13 mouse cellular contexts compared by ENCODE assay signal in the genomic region with DNA sequence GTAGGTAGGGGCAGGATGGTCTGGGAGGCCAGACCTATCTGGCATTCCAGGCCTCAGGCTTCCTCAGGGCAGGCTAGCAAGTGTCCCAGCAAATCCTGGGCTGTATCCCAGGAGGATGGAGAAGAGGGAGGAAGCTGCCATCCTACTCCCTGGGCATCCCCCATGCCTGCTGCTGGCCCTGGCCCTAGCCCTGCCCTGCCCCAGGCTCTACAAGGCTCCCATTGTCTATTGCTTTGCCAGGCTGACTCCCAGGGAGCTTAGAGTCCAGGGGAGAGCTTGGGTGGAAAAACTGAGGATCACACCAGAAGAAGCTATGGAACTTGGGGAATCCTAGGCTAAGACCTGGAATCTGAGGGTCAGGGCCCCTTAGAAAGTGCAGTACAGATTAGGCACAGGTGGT. TPM values are rescaled to one million over a fixed set of nuclear protein-coding genes. Genes with fewer than 3 reads are reported as not detected.
DNase-seq lines count a peak whose midpoint lies in the region; ATAC-seq and TF ChIP-seq lines count a peak whose summit lies in the region.
"Had no signal": no experiment of that assay in that cellular context is flagged by ENCODE, and none has a peak within 500 bp of the region (broad histone marks: within the 10 kb centered on the region; RNA-seq: fewer than 3 reads in every experiment).

No protein-coding gene starts in this region.

- no peak overlapping the region for H3K4me2 ChIP-seq in heart, embryonic 13.5 days
- no peak overlapping the region for H3K4me2 ChIP-seq in embryonic facial prominence, embryonic 13.5 days
- H3K4me2 ChIP-seq in stomach, embryonic 16.5 days (ENCODE audit: low read depth, low read length): no peak overlapping the region
- H3K4me2 ChIP-seq: intestine, embryonic 15.5 days; liver, embryonic 15.5 days; midbrain, embryonic 12.5 days had no signal

- no peak for ATAC-seq in heart, embryonic 13.5 days (ENCODE audit: extremely low read depth, insufficient number of reproducible peaks, low FRiP score, low TSS enrichment)
- ATAC-seq in embryonic facial prominence, embryonic 13.5 days (ENCODE audit: insufficient number of reproducible peaks, insufficient read depth, low FRiP score, low TSS enrichment, low read depth): no peak
- no peak for ATAC-seq in stomach, embryonic 16.5 days (ENCODE audit: insufficient read depth, low FRiP score)
- no peak for ATAC-seq in activated CD4-positive, CD25-positive, alpha-beta regulatory T cell, adult 4 months
- ATAC-seq: intestine, embryonic 15.5 days had no signal

- DNase-seq in heart, adult 18-20 months: no peak
- DNase-seq in left cerebral cortex, adult 2 months (ENCODE audit: extremely low spot score in 1 of 2, low spot score in 2 of 2): no peak
- DNase-seq in left cerebral cortex, adult 11 months (ENCODE audit: low spot score): no peak
- DNase-seq: cerebellum, adult 11-12 months; heart, postnatal 4 days; kidney, postnatal 14 days had no signal

- H3K36me3 ChIP-seq in heart, embryonic 13.5 days: no peaks in the 10 kb centered on the region
- peaks cover 1% of the 10 kb centered on the region; the same call in 1 of the 2 replicates for H3K36me3 ChIP-seq in embryonic facial prominence, embryonic 13.5 days
- H3K36me3 ChIP-seq in stomach, embryonic 16.5 days (ENCODE audit: control insufficient read depth, insufficient read depth, low read length): no peaks in the 10 kb centered on the region
- H3K36me3 ChIP-seq: intestine, embryonic 15.5 days; liver, embryonic 15.5 days; midbrain, embryonic 12.5 days had no signal

- intact Hi-C loops in left cerebral cortex, adult 2 months (cut with DNase I): no loop called here

- no peak overlapping the region for H3K4me3 ChIP-seq in heart, embryonic 13.5 days
- no peak overlapping the region for H3K4me3 ChIP-seq in left cerebral cortex, adult 2 months
- no peak overlapping the region for H3K4me3 ChIP-seq in embryonic facial prominence, embryonic 13.5 days
- no peak overlapping the region for H3K4me3 ChIP-seq in stomach, embryonic 16.5 days (replicated peaks; ENCODE audit: low read length)
- H3K4me3 ChIP-seq: intestine, embryonic 15.5 days; liver, embryonic 15.5 days; midbrain, embryonic 12.5 days had no signal

- peak overlapping the region; percentile 68 for H3K27ac ChIP-seq in heart, embryonic 13.5 days (replicated peaks)
- H3K27ac ChIP-seq in left cerebral cortex, adult 2 months: peak overlapping the region; percentile 44; the same call in 1 of the 2 replicates
- peak overlapping the region; percentile 52 for H3K27ac ChIP-seq in embryonic facial prominence, embryonic 13.5 days
- peak overlapping the region; percentile 30; the same call in 1 of the 2 replicates for H3K27ac ChIP-seq in stomach, embryonic 16.5 days (ENCODE audit: low read length)
- H3K27ac ChIP-seq: intestine, embryonic 15.5 days; liver, embryonic 15.5 days; midbrain, embryonic 12.5 days had no signal

- no peaks in the 10 kb centered on the region for H3K27me3 ChIP-seq in heart, embryonic 13.5 days (replicated peaks)
- no peaks in the 10 kb centered on the region for H3K27me3 ChIP-seq in embryonic facial prominence, embryonic 13.5 days
- no peaks in the 10 kb centered on the region for H3K27me3 ChIP-seq in stomach, embryonic 16.5 days (ENCODE audit: control insufficient read depth, insufficient read depth, low read length)
- H3K27me3 ChIP-seq: intestine, embryonic 15.5 days had no signal

- H3K4me1 ChIP-seq in heart, embryonic 13.5 days: peaks cover 61% of the 10 kb centered on the region
- H3K4me1 ChIP-seq in embryonic facial prominence, embryonic 13.5 days: peaks cover 37% of the 10 kb centered on the region
- H3K4me1 ChIP-seq in stomach, embryonic 16.5 days (ENCODE audit: control insufficient read depth, insufficient read depth, low read length): peaks cover 34% of the 10 kb centered on the region
- H3K4me1 ChIP-seq: midbrain, embryonic 12.5 days had no signal

- no peak for TF ChIP-seq CTCF in left cerebral cortex, adult 2 months (IDR thresholded peaks at IDR 0.05)

- no peaks in the 10 kb centered on the region for H3K9me3 ChIP-seq in heart, embryonic 13.5 days
- H3K9me3 ChIP-seq in embryonic facial prominence, embryonic 13.5 days: no peaks in the 10 kb centered on the region
- no peaks in the 10 kb centered on the region for H3K9me3 ChIP-seq in stomach, embryonic 16.5 days (replicated peaks; ENCODE audit: control insufficient read depth, low read length)
- H3K9me3 ChIP-seq: intestine, embryonic 15.5 days; liver, embryonic 15.5 days; midbrain, embryonic 12.5 days had no signal

- H3K9ac ChIP-seq in heart, embryonic 13.5 days: peak overlapping the region; percentile 60; the same call in 1 of the 2 replicates
- H3K9ac ChIP-seq in embryonic facial prominence, embryonic 13.5 days: 0 out of 2 replicates have a peak overlapping the region, but pooled peaks have one; percentile 16
- peak overlapping the region; percentile 23; the same call in 1 of the 2 replicates for H3K9ac ChIP-seq in stomach, embryonic 16.5 days (ENCODE audit: low read length)
- H3K9ac ChIP-seq: intestine, embryonic 15.5 days; liver, embryonic 15.5 days; midbrain, embryonic 12.5 days had no signal

RNA-seq across cellular contexts. Expression of a gene that starts 7.2 kb away (rescaled TPM):
- polyA plus RNA-seq in heart, embryonic 13.5 days (2015; fragmentation: Nextera tagmentation; extraction: Ambion mirVana): 15.4 and 15.6 TPM in 2 replicates
- total RNA-seq in heart, adult 18-20 months (2021): 10 to 100 TPM; 38.5 to 44.1 TPM
- 10 to 100 TPM; 22.8 to 23.2 TPM for total RNA-seq in left cerebral cortex, adult 2 months (2021)
- 12.8 and 13.8 TPM in 2 replicates for polyA plus RNA-seq in embryonic facial prominence, embryonic 13.5 days (2015; fragmentation: Nextera tagmentation; extraction: Ambion mirVana)
- polyA plus RNA-seq in stomach, embryonic 16.5 days (2015; fragmentation: Nextera tagmentation; extraction: Ambion mirVana): 10.4 and 11.2 TPM in 2 replicates
- polyA plus RNA-seq in activated CD4-positive, CD25-positive, alpha-beta regulatory T cell, adult 4 months (2017; shearing (Covaris generic)): 10 to 100 TPM; 11.1 to 11.3 TPM

RNA-seq across cellular contexts. Expression of a gene that starts 26.6 kb away (rescaled TPM):
- polyA plus RNA-seq in heart, embryonic 13.5 days (2015; fragmentation: Nextera tagmentation; extraction: Ambion mirVana): 154 and 160 TPM in 2 replicates
- 10 to 100 TPM; 70.4 to 73.8 TPM for total RNA-seq in heart, adult 18-20 months (2021)
- total RNA-seq in left cerebral cortex, adult 2 months (2021): 10 to 100 TPM; 62.5 to 66.6 TPM
- polyA plus RNA-seq in embryonic facial prominence, embryonic 13.5 days (2015; fragmentation: Nextera tagmentation; extraction: Ambion mirVana): 232 and 244 TPM in 2 replicates
- 208 and 211 TPM in 2 replicates for polyA plus RNA-seq in stomach, embryonic 16.5 days (2015; fragmentation: Nextera tagmentation; extraction: Ambion mirVana)
- 100 to 1,000 TPM; 241 to 298 TPM for polyA plus RNA-seq in activated CD4-positive, CD25-positive, alpha-beta regulatory T cell, adult 4 months (2017; shearing (Covaris generic))

RNA-seq across cellular contexts. Expression of a gene that starts 38.8 kb away (rescaled TPM):
- polyA plus RNA-seq in heart, embryonic 13.5 days (2015; fragmentation: Nextera tagmentation; extraction: Ambion mirVana): 23.9 and 25.4 TPM in 2 replicates
- 1 to 10 TPM; 7.2 to 8.6 TPM for total RNA-seq in heart, adult 18-20 months (2021)
- 10 to 100 TPM; 19.7 to 19.8 TPM for total RNA-seq in left cerebral cortex, adult 2 months (2021)
- 54.1 and 57.7 TPM in 2 replicates for polyA plus RNA-seq in embryonic facial prominence, embryonic 13.5 days (2015; fragmentation: Nextera tagmentation; extraction: Ambion mirVana)
- polyA plus RNA-seq in stomach, embryonic 16.5 days (2015; fragmentation: Nextera tagmentation; extraction: Ambion mirVana): 35.7 and 35.8 TPM in 2 replicates
- polyA plus RNA-seq in activated CD4-positive, CD25-positive, alpha-beta regulatory T cell, adult 4 months (2017; shearing (Covaris generic)): 1 to 10 TPM; 7.4 to 8.1 TPM

RNA-seq across cellular contexts. Expression of a gene that starts 39.3 kb away (rescaled TPM):
- polyA plus RNA-seq in heart, embryonic 13.5 days (2015; fragmentation: Nextera tagmentation; extraction: Ambion mirVana): 231 and 244 TPM in 2 replicates
- 100 to 1,000 TPM; 135 TPM for total RNA-seq in heart, adult 18-20 months (2021)
- 100 to 1,000 TPM; 100 to 103 TPM for total RNA-seq in left cerebral cortex, adult 2 months (2021)
- polyA plus RNA-seq in embryonic facial prominence, embryonic 13.5 days (2015; fragmentation: Nextera tagmentation; extraction: Ambion mirVana): 348 and 353 TPM in 2 replicates
- 281 and 302 TPM in 2 replicates for polyA plus RNA-seq in stomach, embryonic 16.5 days (2015; fragmentation: Nextera tagmentation; extraction: Ambion mirVana)
- 100 to 1,000 TPM; 105 to 132 TPM for polyA plus RNA-seq in activated CD4-positive, CD25-positive, alpha-beta regulatory T cell, adult 4 months (2017; shearing (Covaris generic))

RNA-seq across cellular contexts. Expression of a gene that starts 39.5 kb away (rescaled TPM):
- polyA plus RNA-seq in heart, embryonic 13.5 days (2015; fragmentation: Nextera tagmentation; extraction: Ambion mirVana): 6.0 TPM in 2 replicates
- total RNA-seq in heart, adult 18-20 months (2021): 1 to 10 TPM in 1 of 2 experiments, under 1 TPM in 1; 0.89 to 3.4 TPM
- 10 to 100 TPM; 12.0 to 12.9 TPM for total RNA-seq in left cerebral cortex, adult 2 months (2021)
- polyA plus RNA-seq in embryonic facial prominence, embryonic 13.5 days (2015; fragmentation: Nextera tagmentation; extraction: Ambion mirVana): 9.7 and 10.2 TPM in 2 replicates
- polyA plus RNA-seq in stomach, embryonic 16.5 days (2015; fragmentation: Nextera tagmentation; extraction: Ambion mirVana): 6.9 and 7.3 TPM in 2 replicates
- polyA plus RNA-seq in activated CD4-positive, CD25-positive, alpha-beta regulatory T cell, adult 4 months (2017; shearing (Covaris generic)): 1 to 10 TPM; 7.0 to 7.3 TPM
